Mouse (Mus musculus): ENCODE measurements around the gene Ppa2.

Gene Ppa2

DNA sequence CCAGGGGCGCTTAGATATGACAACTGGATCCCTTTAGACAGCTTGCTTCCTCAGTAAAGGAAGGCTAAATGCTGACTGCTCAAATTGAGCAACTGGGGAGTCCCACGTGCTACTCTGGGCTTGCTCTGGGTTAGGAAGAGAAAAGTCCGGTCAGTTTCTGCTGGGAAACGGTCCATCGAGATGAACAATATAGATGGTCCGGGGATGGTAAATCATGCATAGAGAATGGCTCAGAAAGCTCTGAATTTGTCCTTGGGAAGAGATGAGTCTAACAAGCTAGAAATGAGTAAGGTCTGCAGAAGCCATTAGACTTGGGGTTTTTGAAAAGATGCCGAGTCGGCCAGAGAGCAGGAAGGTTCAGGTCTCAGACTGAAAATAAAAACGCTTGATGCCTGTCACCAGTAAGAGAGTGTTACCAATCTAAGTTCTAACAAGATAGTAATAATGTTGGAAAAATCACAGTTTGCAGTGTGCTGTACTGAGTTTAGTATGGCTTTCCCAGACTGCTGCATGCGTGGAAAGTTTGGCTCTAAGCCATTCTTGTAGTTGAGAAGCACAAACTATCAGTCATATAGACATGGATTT is 80.0 kb downstream of the Ppa2 start:
- no peak for DNase-seq (ENCODE audit: low spot score in 2 of 2)

DNA sequence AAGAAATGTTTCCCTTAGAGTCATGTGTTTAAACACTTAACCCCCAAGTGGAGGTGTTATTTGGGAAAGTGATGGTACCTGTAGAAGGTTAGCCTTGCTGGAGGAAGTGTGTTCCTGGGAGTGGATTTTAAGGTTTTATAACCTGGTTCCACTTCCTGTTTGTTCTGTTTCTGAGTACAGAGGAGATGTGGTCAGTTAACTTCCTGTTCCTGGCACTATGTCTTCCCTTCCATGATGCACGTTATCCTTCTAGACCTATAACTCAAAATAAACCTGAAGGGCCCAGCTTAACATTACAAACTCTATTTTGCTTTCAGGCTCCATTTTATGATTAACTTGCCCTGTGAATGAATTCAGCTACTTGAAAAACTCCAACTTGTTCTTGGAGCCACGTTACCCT is 84.6 kb downstream of the Ppa2 start:
- DNase-seq (ENCODE audit: low spot score in 2 of 2), result no peak

DNA sequence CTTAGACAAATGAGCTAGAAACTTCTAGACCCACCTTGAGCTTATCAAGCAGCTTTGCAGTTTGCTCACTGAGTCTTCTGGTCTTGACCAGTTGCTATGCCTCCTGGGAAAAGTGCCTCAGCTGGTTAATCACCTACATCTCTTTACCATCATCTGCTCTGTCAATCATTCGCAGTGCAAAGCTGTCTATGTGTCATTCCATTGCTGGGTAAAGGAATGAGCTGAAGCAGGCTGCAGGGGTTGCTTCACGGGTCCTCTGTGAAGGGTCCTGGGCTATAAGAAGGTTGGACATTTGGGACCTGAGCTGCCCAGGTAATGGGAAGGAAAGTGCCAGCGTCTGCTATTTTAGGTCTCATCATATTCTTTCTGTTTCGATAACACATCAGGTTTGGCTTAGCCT is 93.9 kb downstream of the Ppa2 start:
- no peak for DNase-seq (ENCODE audit: low spot score in 2 of 2)

DNA sequence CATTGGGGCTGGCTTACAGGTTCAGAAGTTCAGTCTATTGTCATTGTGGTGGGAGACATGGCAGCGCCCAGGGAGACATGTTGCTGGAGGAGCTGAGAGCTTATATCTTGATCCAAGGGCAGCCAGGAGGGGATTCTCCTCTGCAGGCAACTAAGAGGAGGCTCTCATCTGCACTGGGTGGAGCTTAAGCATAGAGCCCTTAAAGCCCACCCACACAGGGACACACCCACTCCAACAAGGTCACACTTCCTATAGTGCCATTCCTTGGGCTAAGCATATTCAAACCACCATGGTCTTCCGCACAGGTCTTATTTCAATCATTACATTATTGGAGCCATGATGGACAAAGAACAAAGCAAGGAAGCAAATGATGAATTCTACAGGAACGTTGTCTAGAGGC is 95.7 kb downstream of the Ppa2 start:
- DNase-seq (ENCODE audit: low spot score in 2 of 2), result no peak

DNA sequence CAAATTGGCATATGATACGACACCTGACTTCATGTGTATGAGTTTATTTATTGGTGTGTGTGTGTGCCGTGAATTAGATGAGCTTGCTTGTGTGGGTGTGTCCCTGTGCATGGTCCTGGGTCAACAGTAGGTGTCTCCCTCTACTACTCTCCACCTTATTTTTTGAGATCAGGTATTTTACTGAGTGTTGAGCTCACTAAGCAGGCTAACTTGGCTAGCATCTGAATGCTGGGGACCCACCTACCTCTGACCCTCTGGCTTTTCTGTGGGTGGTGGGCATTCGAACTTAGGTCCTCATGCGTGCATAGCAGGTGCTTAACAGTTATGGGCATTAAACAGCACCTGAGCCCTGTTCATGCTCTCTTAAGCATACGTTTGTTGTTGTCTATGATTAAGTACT is 96.3 kb downstream of the Ppa2 start:
- no peak for DNase-seq (ENCODE audit: low spot score in 2 of 2)

DNA sequence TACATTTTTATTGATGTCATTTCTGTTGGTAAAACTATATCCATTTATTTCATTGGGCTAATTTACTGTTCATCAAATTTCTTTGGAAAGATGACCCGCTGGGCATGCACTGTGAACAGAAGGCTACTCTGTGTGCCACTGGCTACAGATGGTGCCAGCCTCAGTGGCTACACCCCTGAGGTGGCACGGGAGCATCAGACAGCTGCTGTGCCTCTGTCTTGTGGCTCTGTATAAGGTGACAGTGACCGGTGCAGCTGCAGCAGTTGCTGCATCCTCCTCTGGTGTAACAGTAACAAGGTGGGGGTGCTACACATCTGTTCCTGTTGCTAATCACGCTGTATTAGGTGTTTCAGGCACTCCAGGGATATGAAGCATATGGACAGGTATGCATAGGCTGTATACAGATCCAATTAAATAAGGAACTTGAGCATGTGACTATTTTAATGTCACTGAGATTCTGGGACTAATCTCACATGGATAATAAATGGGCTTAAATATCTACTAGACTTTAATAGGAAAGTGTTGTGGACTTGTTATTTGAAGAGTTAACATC is 101.3 kb downstream of the Ppa2 start:
- no peak for DNase-seq (ENCODE audit: low spot score in 2 of 2)

DNA sequence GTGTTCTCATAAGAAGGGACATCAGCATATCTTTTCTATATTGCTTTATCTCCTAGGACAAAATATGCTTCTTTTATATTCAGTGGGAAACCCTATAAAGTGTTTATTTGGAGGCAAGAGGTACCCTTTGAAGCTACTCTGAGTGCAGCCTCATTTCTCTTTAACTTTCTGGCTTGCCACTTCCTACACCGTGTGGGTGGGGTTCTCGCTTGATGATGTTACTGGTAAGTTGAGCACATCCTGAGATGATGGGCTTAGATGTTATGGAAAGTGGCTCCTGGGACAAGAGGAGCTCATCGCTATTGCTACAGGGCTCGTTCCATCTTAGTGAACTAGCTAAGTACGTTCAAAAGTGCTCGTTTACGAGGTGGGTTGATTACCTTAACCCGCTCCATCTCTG is 101.9 kb downstream of the Ppa2 start:
- no peak for DNase-seq (ENCODE audit: low spot score in 2 of 2)

DNA sequence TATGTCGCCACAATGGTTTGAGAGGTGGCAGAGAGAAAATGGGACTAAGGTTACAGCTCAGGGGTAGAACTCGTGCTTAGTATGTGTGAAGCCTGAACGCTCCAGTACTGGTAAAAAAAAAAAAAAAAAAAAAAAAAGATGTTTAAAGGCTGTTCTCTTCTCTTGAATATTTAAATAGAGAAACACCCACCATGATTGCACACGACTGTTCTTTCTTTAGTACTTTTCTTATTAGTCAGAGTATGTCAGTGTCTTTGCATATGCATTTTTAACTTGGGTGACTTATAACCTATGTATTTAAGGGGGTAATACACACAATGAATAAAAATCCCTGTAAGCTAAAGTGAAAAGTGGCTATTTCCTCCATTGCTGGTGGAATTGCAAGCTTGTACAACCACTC is 104.8 kb downstream of the Ppa2 start:
- DNase-seq (ENCODE audit: low spot score in 2 of 2), result no peak

DNA sequence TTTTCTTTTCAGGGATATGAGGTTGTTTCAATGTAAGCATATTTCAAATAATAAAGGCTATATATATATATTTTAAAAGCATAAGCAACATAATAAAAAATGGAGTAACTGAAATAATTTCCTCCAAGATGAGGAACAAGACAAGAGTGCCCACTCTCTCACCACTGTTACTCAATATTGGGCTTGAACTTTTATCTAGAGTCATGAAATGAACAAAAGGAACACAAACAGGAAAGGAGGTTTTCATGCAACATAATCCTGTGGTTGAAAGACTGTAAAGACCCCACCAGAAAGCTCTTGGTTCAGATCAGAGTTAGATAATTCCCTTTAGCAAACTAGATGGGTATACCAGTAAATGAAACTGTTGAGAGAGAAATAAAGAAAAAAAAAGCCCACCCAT is 113.2 kb downstream of the Ppa2 start:
- DNase-seq (ENCODE audit: low spot score in 2 of 2), result no peak

All from spleen, postnatal 10 days (tissue).